Mouse (Mus musculus) gastrocnemius, adult 2 months (tissue): ENCODE data around the gene Gpr37l1. TPM values are rescaled to one million over a fixed set of nuclear protein-coding genes. Genes with fewer than 3 reads are reported as not detected.

ENCODE experiments used
- DNase-seq: peaks from one replicate; pipeline ENCODE4 v3.0.0; 2022
- H3K27ac ChIP-seq: fragments of 200-600 bp; 2 replicates; pipeline ENCODE4 v1.8.1; 2022; ENCODE audit warnings: mild to moderate bottlenecking
- H3K4me3 ChIP-seq: fragments of 200-600 bp; 2 replicates; pipeline ENCODE4 v1.8.1; 2022; ENCODE audit warnings: mild to moderate bottlenecking, moderate library complexity
- CTCF ChIP-seq: fragments of 200-600 bp; IDR thresholded peaks from 2 replicates; pipeline ENCODE4 v1.8.1; 2022; ENCODE audit warnings: antibody characterized with exemption, mild to moderate bottlenecking, moderate library complexity
- intact Hi-C: fragments of 180-260 bp; cut with DNase I; formaldehyde crosslinking; loops from one replicate; pipeline ENCODE4 v1.15.1; 2025
- total RNA-seq, 2 experiments: library from RNA; stranded (reverse); gene quantifications; 2 replicates each; pipeline ENCODE4 v1.2.3; 2021

Gene Gpr37l1
- total RNA-seq, 2 experiments from 2014 or later, result 0.38 to 0.56 TPM

DNA sequence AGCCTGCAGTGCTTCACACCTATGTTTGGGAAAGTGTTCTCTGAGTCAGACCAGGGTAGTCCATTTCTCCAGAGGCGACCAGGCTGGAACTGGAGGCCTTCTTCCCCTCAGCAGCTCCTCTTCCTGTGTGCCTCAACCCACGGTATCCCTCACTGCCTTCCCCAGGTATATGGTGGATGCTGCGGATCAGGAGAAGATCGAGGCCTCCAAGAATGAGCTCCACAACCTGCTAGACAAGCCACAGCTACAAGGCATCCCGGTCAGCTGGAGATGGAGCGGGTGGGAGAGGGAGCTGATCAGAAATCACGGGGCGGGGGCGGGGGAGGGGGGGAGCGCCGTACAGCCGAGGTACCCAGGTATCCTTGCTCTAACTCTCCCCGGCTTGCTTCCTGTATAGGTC lies 13.5 kb downstream of the Gpr37l1 start:
- TF ChIP-seq CTCF, result no peak
- H3K27ac ChIP-seq, result peak overlapping the region; percentile 79
- intact Hi-C loops, result loop anchor here (5.0 kb wide), 1 partner anchor 213 kb away; no protein-coding TSS in a partner anchor
- DNase-seq, result no peak
- H3K4me3 ChIP-seq, result 0 out of 2 replicates have a peak overlapping the region, but pooled peaks have one; percentile 49

DNA sequence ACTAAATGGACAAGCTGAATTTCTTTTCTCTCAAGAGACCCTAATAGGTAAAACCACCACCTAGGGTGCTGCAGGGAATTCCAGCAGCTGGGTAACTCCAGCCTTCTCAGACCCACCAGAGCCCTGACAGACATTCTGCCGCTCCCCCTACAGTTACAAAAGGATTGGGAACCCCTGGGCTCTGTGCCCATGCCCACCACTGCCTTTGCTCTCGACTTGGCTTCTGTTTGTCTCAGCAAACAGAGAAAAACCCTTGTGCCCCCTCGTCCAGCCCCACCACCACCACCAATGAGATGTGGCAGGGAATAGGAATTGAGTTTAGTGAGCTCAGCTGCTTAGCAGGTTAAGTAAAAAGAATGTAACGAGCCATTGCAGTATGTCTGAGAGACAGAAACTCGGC lies 18.5 kb downstream of the Gpr37l1 start:
- no peak for TF ChIP-seq CTCF
- intact Hi-C loops, result no loop called here
- Histone ChIP-seq H3K4me3 (no peak overlapping the region), H3K27ac (no peak overlapping the region)
- no peak for DNase-seq

DNA sequence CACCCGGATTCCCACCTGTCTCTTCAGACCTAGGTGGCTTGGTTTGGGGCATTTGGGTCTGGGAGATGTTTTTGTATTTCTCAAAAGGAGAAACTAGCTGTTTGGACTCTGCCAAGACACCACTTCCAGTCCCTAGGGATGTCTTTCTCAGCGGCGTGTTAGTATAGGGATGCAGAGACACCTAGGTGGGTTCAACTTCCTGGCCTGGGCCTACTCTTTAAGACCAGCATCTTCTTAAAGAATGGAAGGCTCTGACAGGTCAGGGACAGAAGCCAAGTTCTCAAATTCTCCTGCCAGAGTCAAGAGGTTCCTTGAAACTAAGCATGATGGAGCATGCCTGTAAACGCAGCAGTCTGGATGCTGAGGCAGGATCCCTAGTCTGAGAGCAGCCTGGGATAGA lies 19.0 kb downstream of the Gpr37l1 start:
- H3K4me3 ChIP-seq, result peak overlapping the region; percentile 94
- TF ChIP-seq CTCF, result no peak
- intact Hi-C loops, result no loop called here
- peak overlapping the region; percentile 98 for H3K27ac ChIP-seq
- DNase-seq, result no peak

DNA sequence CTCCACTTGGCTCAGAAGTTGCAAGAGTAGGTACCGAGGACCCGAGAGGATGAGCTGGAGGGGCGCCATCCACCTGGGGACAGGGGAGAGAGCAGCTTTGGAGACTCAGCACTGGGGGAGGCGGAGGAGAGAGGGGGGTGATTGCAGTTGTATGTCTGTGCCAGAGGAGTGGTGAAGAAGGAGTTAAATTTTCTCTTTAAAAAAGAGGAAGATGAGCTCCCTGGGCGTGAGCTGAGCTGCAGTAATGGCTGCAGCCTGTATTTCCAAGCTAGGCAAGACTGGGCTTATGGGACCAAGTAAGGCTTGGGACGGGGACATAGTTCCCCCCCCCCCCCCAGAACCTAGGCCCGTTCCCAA lies 19.8 kb downstream of the Gpr37l1 start:
- no peak for DNase-seq
- Histone ChIP-seq H3K27ac (peak overlapping the region; percentile 98), H3K4me3 (peak overlapping the region; percentile 94)
- TF ChIP-seq CTCF, result no peak
- intact Hi-C loops, result no loop called here

- DNase-seq, result peak; percentile 92
- intact Hi-C loops, result no loop called here
- Histone ChIP-seq H3K4me3 (peak overlapping the region; percentile 94), H3K27ac (peak overlapping the region; percentile 98)
- no peak for TF ChIP-seq CTCF
These were observed 20.4 kb downstream of the Gpr37l1 start for GRCm38 (mm10) chr1:135146946-135147701.

DNA sequence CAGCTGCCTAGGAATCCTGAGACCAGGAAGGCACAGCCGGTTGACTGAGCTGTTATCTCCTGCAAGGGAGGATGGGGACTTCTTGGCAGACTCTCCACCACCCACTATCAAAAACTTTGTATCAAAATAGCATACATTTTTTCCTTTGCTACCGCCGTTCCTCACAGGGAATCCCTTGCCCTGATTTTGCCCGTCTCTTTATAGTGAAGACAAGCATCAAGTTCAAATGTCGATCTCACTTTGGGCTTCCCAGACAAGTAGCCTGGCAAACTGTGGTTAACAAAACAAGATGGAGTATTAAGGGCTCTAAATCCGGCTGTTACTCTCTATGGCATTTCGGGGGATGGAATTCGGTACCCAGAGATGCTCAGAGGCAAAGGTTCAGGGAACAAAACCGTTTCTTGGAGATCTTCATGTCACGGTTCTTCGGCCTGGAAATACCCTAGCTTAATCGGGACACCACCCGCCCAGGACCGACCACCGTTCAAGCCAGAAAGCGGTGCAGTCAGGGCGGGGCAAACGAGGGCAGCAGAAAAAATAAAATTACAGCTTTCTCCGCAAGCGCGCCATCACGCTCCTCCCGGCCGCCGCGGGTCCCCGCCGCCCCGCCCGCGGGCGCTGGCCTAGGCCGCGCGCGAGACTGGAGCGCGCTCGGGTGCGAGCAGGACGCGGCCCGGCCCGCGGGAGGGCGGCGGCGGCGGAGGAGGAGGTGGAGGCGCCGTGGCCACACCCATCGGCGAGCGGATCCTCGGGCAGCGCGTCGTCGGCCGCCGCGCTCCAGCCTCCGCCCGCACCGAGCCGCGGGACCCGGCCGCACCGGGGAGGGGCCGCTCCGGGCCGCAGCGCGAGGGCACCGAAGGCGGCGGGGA lies 21.2 kb downstream of the Gpr37l1 start, which contains the start of gene Arl8a:
Arl8a (plus strand) TSS at position 748 of the 869 bp plus-strand sequence.
- no peak for TF ChIP-seq CTCF
- peak within 1 kb of the TSS; percentile 98 for H3K27ac ChIP-seq

DNA sequence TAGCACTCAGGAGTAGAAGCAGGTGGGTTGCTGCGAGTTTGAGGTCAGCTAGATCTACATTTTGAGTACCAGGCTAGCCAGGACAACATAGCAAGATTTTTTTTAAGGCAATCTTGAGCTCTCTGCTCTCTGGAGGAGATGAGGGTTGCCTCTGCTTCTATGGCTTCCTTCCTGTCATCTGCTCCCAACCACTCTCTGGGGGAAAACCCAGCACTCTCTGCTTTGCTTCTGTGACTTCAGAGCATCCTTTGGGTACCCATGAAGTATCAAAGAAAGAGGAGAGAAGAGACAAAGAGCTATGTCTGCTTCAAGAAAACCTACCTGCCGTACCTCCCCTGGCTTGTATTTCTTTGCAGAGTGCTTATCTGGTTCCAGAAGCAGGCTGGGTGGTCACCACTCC lies 23.5 kb downstream of the Gpr37l1 start:
- no peak for DNase-seq
- H3K4me3 ChIP-seq, result no peak overlapping the region
- intact Hi-C loops, result no loop called here
- H3K27ac ChIP-seq, result no peak overlapping the region
- no peak for TF ChIP-seq CTCF

More for the DNA sequence above, 21.2 kb downstream of the Gpr37l1 start, which contains the start of gene Arl8a:
- intact Hi-C loops, result no loop called here
- DNase-seq, result peak; percentile 95
- H3K4me3 ChIP-seq, result peak within 1 kb of the TSS; percentile 94

- TF ChIP-seq CTCF, result no peak
- DNase-seq, result no peak
- intact Hi-C loops, result no loop called here
- H3K27ac ChIP-seq, result no peak overlapping the region
- H3K4me3 ChIP-seq, result no peak overlapping the region
These were observed 25.0 kb downstream of the Gpr37l1 start for GRCm38 (mm10) chr1:135142452-135142851.

- DNase-seq, result no peak
- no peak for TF ChIP-seq CTCF
- H3K27ac ChIP-seq, result no peak overlapping the region
- no peak overlapping the region for H3K4me3 ChIP-seq
- intact Hi-C loops, result no loop called here
These were observed 27.6 kb downstream of the Gpr37l1 start for GRCm38 (mm10) chr1:135139906-135140305.

DNA sequence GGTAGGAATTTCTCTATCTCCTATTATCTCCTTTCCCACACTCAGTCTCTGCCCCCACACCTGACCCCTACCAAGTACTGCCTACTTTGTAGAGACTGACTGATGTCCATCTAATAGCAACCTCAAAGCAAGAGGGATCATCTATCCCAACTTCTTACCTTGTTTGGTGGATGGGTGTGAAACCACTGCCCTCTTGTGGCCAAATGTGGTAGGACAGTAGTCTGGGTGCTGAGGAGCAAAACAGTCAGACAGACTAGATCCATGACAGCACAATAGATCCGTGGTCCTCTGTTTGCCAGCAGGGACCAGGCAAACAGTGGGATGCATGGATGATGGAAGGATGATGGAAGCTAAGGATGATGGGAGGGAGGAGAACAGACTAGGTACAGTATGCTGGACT lies 31.0 kb downstream of the Gpr37l1 start:
- Histone ChIP-seq H3K27ac (no peak overlapping the region), H3K4me3 (no peak overlapping the region)
- intact Hi-C loops, result loop anchor here (1.0 kb wide), 1 partner anchor 23 kb away; no protein-coding TSS in a partner anchor
- peak; percentile 86 for TF ChIP-seq CTCF
- peak; percentile 66 for DNase-seq

DNA sequence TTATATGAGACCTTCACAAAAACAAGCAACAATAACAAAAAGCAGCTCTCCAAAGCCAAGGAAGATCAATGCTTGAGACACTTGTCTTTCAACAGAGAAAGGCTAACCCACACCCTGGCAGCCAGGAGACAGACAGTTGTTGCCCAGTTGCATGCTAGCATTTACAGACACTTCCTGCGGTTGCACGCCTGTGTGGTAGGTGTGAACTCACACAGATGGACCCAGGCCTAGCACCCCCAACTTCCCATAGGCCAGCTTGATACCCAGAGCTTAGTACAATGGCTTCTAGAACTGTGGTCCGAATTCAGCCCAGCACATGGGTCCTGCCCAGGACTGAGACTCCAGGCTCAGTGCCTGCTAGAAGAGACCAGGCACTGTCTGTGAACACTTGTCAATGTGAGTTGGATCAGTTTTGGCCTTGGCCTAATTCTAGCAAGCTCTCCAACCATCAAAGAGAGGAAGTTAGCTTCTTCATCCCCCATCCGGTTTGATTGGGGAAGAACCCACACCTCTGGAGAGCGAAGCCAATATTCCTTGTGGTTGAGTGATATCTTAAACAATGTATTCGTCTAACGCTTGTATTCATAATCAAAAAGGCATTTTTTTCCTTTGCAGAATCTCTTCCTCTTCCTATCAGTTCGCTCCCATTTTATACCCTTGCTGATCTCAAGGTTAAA lies 32.2 kb downstream of the Gpr37l1 start:
- no peak for TF ChIP-seq CTCF
- Histone ChIP-seq H3K4me3 (no peak overlapping the region), H3K27ac (no peak overlapping the region)
- no peak for DNase-seq
- intact Hi-C loops, result no loop called here

DNA sequence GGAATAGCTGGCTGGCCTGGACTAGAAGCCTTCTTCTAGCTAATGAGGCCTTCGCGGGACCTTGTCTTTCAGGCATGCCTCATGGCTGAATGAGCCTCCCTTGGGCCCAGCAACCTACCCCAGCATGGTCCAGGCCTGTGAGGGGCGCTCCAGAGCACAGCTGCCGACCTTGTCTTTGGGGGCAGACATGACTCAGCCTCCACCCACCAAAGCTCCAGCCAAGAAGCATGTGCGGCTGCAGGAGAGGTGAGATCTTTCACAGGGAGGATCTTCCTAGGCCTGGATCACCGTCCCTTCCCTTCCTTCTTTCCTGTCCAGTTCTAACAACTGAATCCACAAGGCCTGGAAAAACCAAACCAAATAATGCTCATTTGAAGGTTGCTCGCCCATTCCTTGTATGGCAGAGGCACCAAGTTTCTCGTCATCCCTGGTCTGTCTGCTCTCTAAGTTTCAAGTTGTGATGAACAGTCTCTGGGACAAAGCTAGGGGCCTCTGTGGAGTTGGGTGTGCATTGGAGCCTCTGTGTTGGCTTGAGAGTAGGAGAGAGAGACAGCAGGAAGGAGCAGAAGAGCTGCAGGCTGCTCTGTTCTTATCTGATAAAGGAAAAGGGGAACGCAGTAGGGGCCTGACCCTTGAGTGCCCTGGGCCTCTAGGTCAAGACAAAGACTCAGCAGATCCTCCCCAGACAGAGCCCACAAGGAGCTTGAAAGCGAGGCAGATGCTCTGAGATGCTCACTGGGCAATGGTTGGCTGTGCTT lies 33.6 kb downstream of the Gpr37l1 start:
- Histone ChIP-seq H3K27ac (no peak overlapping the region), H3K4me3 (no peak overlapping the region)
- TF ChIP-seq CTCF, result no peak
- no peak for DNase-seq
- intact Hi-C loops, result no loop called here
